Mouse (Mus musculus): ENCODE results near the gene Col4a2.

- no peak for TF ChIP-seq CTCF (IDR thresholded peaks at IDR 0.05)
- TF ChIP-seq EP300 (IDR thresholded peaks at IDR 0.05): no peak
Measured at GRCm38 (mm10) chr8:11487229-11487628, 174.6 kb downstream of the Col4a2 start.
